Mouse (Mus musculus) olfactory bulb, adult 2 months (tissue): ENCODE results near the gene Tbx3.

ENCODE experiments used
- CTCF ChIP-seq: fragments of 200-500 bp; IDR thresholded peaks from 2 replicates; pipeline ENCODE4 v1.5.1; 2012; ENCODE audit warnings: low read depth, mild to moderate bottlenecking, low read length, moderate library complexity; ENCODE audit not compliant: insufficient read depth
- POLR2A ChIP-seq: fragments of 200-500 bp; IDR thresholded peaks from 2 replicates; pipeline ENCODE4 v1.6.1; 2012; ENCODE audit warnings: mild to moderate bottlenecking, low read depth, low read length, moderate library complexity; ENCODE audit not compliant: insufficient read depth

DNA sequence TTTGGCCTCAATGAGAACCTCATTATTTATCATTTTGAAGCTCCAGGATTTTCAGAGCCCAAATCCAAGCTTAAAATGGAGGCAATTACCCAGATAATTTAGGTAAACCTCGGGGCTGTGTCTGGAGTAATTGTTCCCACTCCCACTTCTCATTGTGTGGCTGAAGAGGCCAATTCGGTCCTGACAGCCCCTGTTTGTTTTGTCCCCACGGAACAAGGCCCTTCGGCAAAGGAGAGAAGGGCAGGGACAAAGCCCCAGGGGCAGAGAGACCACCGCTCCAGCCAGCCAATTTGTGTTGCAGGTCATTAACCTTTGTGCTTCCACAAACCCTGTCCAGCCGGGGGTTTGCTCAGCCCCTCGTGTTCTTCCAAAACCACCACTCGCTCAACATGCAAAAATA is 24.4 kb downstream of the Tbx3 start:
- TF ChIP-seq CTCF (no peak), POLR2A (no peak)
